Mouse (Mus musculus) hindbrain, embryonic 16.5 days (tissue): ENCODE measurements around the gene Mfsd4b1. TPM values are rescaled to one million over a fixed set of nuclear protein-coding genes. Genes with fewer than 3 reads are reported as not detected.

Experiments used
- ATAC-seq: fragments of 200-750 bp; cut with Nextera tagmentation; 2 replicates; pipeline ENCODE4 v1.8.0; 2017; ENCODE audit warnings: moderate TSS enrichment, moderate library complexity
- H3K27ac ChIP-seq: fragments of 300-500 bp; sonication (generic); 2 replicates; pipeline ENCODE4 v1.5.1; 2014; ENCODE audit warnings: low read depth, mild to moderate bottlenecking, control low read depth, low read length, moderate library complexity
- H3K27me3 ChIP-seq: fragments of 300-500 bp; sonication (generic); replicated peaks from 2 replicates; pipeline ENCODE4 v1.6.1; 2014; ENCODE audit warnings: low read length; ENCODE audit not compliant: control insufficient read depth, insufficient read depth
- H3K36me3 ChIP-seq: fragments of 300-500 bp; sonication (generic); 2 replicates; pipeline ENCODE4 v1.6.1; 2014; ENCODE audit warnings: mild to moderate bottlenecking, low read length, moderate library complexity, mixed read lengths; ENCODE audit not compliant: control insufficient read depth, insufficient read depth
- H3K4me1 ChIP-seq: fragments of 300-500 bp; sonication (generic); 2 replicates; pipeline ENCODE4 v1.6.1; 2014; ENCODE audit warnings: low read depth, low read length; ENCODE audit not compliant: control insufficient read depth, insufficient read depth
- H3K4me2 ChIP-seq: fragments of 300-500 bp; sonication (generic); 2 replicates; pipeline ENCODE4 v1.6.1; 2014; ENCODE audit warnings: mild to moderate bottlenecking, low read length, control low read depth, moderate library complexity
- H3K4me3 ChIP-seq: fragments of 300-500 bp; sonication (generic); 2 replicates; pipeline ENCODE4 v1.5.1; 2014; ENCODE audit warnings: mild to moderate bottlenecking, low read length, control low read depth, moderate library complexity
- H3K9ac ChIP-seq: fragments of 300-500 bp; sonication (generic); 2 replicates; pipeline ENCODE4 v1.6.1; 2014; ENCODE audit warnings: low read depth, mild to moderate bottlenecking, control low read depth, low read length, moderate library complexity
- H3K9me3 ChIP-seq: fragments of 300-500 bp; sonication (generic); 2 replicates; pipeline ENCODE4 v1.6.1; 2014; ENCODE audit warnings: mild to moderate bottlenecking, low read length, moderate library complexity; ENCODE audit not compliant: control insufficient read depth
- WGBS: fragments of 180-500 bp; shearing (Covaris S2); extraction: QIAGEN DNeasy Blood & Tissue Kit; methylation state at CpG from one replicate; pipeline ENCODE4 v1.1.7; 2014; 5-methylcytosine and 5-hydroxymethylcytosine counted together
- polyA plus RNA-seq: library from polyadenylated mRNA; unstranded; fragments of >200 nt; fragmentation: Nextera tagmentation; extraction: Ambion mirVana; gene quantifications from 2 replicates; pipeline ENCODE4 v1.2.1, GENCODE M21; 2015

The Mfsd4b1 gene
- polyA plus RNA-seq, 1 experiment from 2014 or later: 0.46 TPM

- no peak overlapping the region for H3K4me3 ChIP-seq
- H3K27me3 ChIP-seq: no peaks in the 10 kb centered on the region
- 0 out of 2 replicates have a peak, but pooled peaks cover 2% of the 10 kb centered on the region for H3K4me1 ChIP-seq
- 34% methylated on average over 6 of the region's 6 CpGs for WGBS
- no peak overlapping the region for H3K4me2 ChIP-seq
- no peak overlapping the region for H3K9ac ChIP-seq
- H3K36me3 ChIP-seq: no peaks in the 10 kb centered on the region
- H3K9me3 ChIP-seq: no peaks in the 10 kb centered on the region
- no peak overlapping the region for H3K27ac ChIP-seq
- no peak for ATAC-seq
These were observed 37.7 kb upstream of the Mfsd4b1 start for GRCm38 (mm10) chr10:40062812-40063211.

- no peaks in the 10 kb centered on the region for H3K27me3 ChIP-seq
- ATAC-seq: no peak
- no peak overlapping the region for H3K4me3 ChIP-seq
- H3K9ac ChIP-seq: no peak overlapping the region
- H3K4me1 ChIP-seq: 0 out of 2 replicates have a peak, but pooled peaks cover 2% of the 10 kb centered on the region
- 82% methylated on average over 5 of the region's 5 CpGs for WGBS
- no peak overlapping the region for H3K27ac ChIP-seq
- no peaks in the 10 kb centered on the region for H3K9me3 ChIP-seq
- H3K36me3 ChIP-seq: no peaks in the 10 kb centered on the region
- no peak overlapping the region for H3K4me2 ChIP-seq
These were observed 36.9 kb upstream of the Mfsd4b1 start for GRCm38 (mm10) chr10:40061926-40062325.

GRCm38 (mm10) chr10:40058786-40059120, 33.7 kb upstream of the Mfsd4b1 start:
- Histone ChIP-seq H3K27ac (no peak overlapping the region), H3K4me3 (no peak overlapping the region), H3K4me1 (0 out of 2 replicates have a peak, but pooled peaks cover 2% of the 10 kb centered on the region), H3K9ac (no peak overlapping the region), H3K4me2 (no peak overlapping the region), H3K36me3 (no peaks in the 10 kb centered on the region), H3K9me3 (no peaks in the 10 kb centered on the region), H3K27me3 (no peaks in the 10 kb centered on the region)
- WGBS: 75% methylated on average over 3 of the region's 3 CpGs
- ATAC-seq: no peak

- Histone ChIP-seq H3K9me3 (no peaks in the 10 kb centered on the region), H3K4me2 (no peak overlapping the region), H3K27ac (no peak overlapping the region), H3K4me1 (0 out of 2 replicates have a peak, but pooled peaks cover 2% of the 10 kb centered on the region), H3K9ac (no peak overlapping the region), H3K36me3 (no peaks in the 10 kb centered on the region), H3K4me3 (no peak overlapping the region), H3K27me3 (no peaks in the 10 kb centered on the region)
- 70% methylated on average over 6 of the region's 6 CpGs for WGBS
- ATAC-seq: no peak
These were observed 33.2 kb upstream of the Mfsd4b1 start for GRCm38 (mm10) chr10:40058062-40058785.

- no peak overlapping the region for H3K4me2 ChIP-seq
- H3K27me3 ChIP-seq: no peaks in the 10 kb centered on the region
- no peaks in the 10 kb centered on the region for H3K36me3 ChIP-seq
- WGBS: 44% methylated on average over 2 of the region's 2 CpGs
- no peak for ATAC-seq
- H3K9me3 ChIP-seq: no peaks in the 10 kb centered on the region
- no peak overlapping the region for H3K27ac ChIP-seq
- no peak overlapping the region for H3K9ac ChIP-seq
- H3K4me3 ChIP-seq: no peak overlapping the region
- H3K4me1 ChIP-seq: 0 out of 2 replicates have a peak, but pooled peaks cover 2% of the 10 kb centered on the region
These were observed 32.5 kb upstream of the Mfsd4b1 start for GRCm38 (mm10) chr10:40057615-40058014.

- H3K36me3 ChIP-seq: no peaks in the 10 kb centered on the region
- H3K4me3 ChIP-seq: no peak overlapping the region
- 0 out of 2 replicates have a peak, but pooled peaks cover 2% of the 10 kb centered on the region for H3K4me1 ChIP-seq
- no peak overlapping the region for H3K4me2 ChIP-seq
- H3K9me3 ChIP-seq: no peaks in the 10 kb centered on the region
- no peaks in the 10 kb centered on the region for H3K27me3 ChIP-seq
- ATAC-seq: no peak
- no peak overlapping the region for H3K27ac ChIP-seq
- H3K9ac ChIP-seq: no peak overlapping the region
- WGBS: 92% methylated on average over 8 of the region's 8 CpGs
These were observed 29.4 kb upstream of the Mfsd4b1 start for GRCm38 (mm10) chr10:40054455-40054854.

GRCm38 (mm10) chr10:40053896-40054295, 28.8 kb upstream of the Mfsd4b1 start:
- Histone ChIP-seq H3K4me1 (no peaks in the 10 kb centered on the region), H3K9me3 (no peaks in the 10 kb centered on the region), H3K36me3 (no peaks in the 10 kb centered on the region), H3K27me3 (no peaks in the 10 kb centered on the region), H3K4me2 (no peak overlapping the region), H3K9ac (no peak overlapping the region), H3K4me3 (no peak overlapping the region), H3K27ac (no peak overlapping the region)
- 89% methylated on average over 4 of the region's 4 CpGs for WGBS
- ATAC-seq: no peak

- no peaks in the 10 kb centered on the region for H3K4me1 ChIP-seq
- peak; percentile 60; the same call in 1 of the 2 replicates for ATAC-seq
- no peaks in the 10 kb centered on the region for H3K36me3 ChIP-seq
- no peak overlapping the region for H3K27ac ChIP-seq
- H3K9me3 ChIP-seq: no peaks in the 10 kb centered on the region
- no peak overlapping the region for H3K9ac ChIP-seq
- H3K4me3 ChIP-seq: no peak overlapping the region
- no peak overlapping the region for H3K4me2 ChIP-seq
- H3K27me3 ChIP-seq: no peaks in the 10 kb centered on the region
- WGBS: 63% methylated on average over 3 of the region's 3 CpGs
These were observed 28.3 kb upstream of the Mfsd4b1 start for GRCm38 (mm10) chr10:40053257-40053895.

GRCm38 (mm10) chr10:40051997-40052396, 26.9 kb upstream of the Mfsd4b1 start:
- no peak overlapping the region for H3K4me2 ChIP-seq
- H3K4me3 ChIP-seq: no peak overlapping the region
- 81% methylated on average over 3 of the region's 3 CpGs for WGBS
- H3K4me1 ChIP-seq: no peaks in the 10 kb centered on the region
- H3K9ac ChIP-seq: no peak overlapping the region
- no peaks in the 10 kb centered on the region for H3K36me3 ChIP-seq
- H3K27ac ChIP-seq: no peak overlapping the region
- no peaks in the 10 kb centered on the region for H3K27me3 ChIP-seq
- ATAC-seq: no peak
- no peaks in the 10 kb centered on the region for H3K9me3 ChIP-seq
